Mouse (Mus musculus) central nervous system, embryonic 18 days (tissue): Measurements from ENCODE around the gene Pcgf1. TPM values are rescaled to one million over a fixed set of nuclear protein-coding genes. Genes with fewer than 3 reads are reported as not detected.

ENCODE experiments used
- polyA plus RNA-seq: library from polyadenylated mRNA; depleted of rRNA; stranded (reverse); fragments of >200 nt; gene quantifications from 2 replicates; pipeline ENCODE4 v1.2.3, GENCODE M21; 2012; rRNA removed

Pcgf1 gene
- 53.5 and 53.6 TPM in 2 replicates for polyA plus RNA-seq

GRCm38 (mm10) chr6:83077630-83078323, at the start of gene Pcgf1:
Gene Pcgf1 (plus strand): TSS chr6:83077869.

GRCm38 (mm10) chr6:83033249-83034185, 44.2 kb upstream of the Pcgf1 start, which contains the start of the genes Dok1 and Loxl3:
Gene Dok1 (minus strand): TSS chr6:83033471.
Gene Loxl3 (plus strand): TSS chr6:83034173.

DNA sequence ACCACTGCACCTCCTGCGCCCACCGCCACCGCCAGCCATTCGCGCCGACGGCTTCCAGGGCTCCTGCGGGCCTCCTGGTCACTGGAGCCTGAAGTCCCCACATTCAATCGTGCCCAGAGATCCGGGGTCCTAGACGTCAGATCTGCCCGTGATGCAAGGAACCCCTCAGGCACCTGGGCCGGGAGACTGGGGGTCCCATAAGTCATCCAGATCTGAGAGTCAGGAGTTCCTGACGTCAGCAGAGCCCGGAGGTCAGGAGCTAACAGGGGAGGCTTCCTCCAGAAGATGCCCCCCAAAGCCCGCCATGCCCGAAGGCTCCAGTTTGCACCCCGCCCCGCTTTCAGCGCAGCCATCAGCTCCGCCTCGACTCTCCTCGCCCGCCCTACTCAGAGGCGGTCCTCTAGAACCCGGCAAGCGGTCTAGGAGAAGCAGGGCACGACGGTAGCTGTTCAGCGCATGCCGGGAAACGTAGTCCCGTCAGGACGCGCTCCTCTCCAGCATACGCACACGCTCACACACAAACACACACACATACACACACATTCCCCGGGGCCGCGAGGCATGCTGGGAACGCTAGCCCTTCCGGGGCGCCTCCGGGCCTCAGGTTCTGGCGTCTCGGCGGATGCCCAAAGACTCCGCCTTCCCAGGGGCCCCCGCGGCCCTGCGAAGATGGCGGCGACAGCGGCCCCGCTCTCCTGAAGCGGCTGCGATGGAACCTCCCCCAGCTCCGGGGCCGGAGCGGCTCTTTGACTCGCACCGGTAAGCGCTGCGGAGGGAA, 23.4 kb upstream of the Pcgf1 start, which contains the start of gene Aup1:
TSS of gene Aup1 (plus strand) at position 448 of the 778 bp plus-strand sequence.

DNA sequence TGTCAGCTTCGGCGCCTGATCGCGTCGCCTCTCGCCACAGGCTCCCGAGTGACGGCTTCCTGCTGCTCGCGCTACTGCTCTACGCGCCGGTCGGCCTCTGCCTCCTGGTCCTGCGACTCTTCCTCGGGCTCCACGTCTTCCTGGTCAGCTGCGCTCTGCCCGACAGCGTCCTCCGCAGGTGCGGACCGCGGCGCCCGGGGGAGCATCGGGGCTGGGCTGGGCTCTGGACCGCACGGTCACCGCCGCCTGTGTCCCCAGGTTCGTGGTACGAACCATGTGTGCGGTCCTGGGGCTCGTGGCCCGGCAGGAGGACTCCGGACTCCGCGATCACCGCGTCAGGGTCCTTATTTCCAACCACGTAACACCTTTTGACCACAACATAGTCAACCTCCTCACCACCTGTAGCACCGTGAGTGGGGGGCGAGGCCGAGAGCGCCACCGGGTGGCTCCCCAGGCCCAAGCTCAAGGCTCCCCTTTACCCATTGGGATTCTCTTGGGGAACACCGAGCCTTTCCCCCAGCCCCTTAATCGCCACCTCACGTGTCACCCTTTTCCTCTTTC, 22.7 kb upstream of the Pcgf1 start, which contains the start of gene Htra2:
TSS of gene Htra2 (minus strand) at position 403 of the 561 bp plus-strand sequence.

DNA sequence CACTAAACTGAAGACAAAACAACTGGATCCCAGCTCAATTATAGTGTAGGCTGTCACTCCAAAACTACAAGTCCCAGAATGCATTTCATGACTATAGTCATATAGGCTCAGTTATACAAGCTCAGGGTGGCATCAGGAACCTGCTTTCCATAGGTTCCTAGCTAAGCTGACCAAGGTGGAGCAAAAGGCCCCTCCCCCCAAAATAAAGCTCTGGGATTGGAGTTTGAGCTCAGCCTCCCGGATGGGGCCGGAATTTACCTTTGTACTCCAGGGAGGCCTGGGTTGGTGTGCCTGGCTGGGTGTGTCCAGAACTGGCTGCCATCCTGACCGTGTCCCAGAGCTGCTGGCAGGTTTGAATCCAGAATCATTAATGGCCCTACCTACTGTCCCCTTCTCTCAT, 19.9 kb upstream of the Pcgf1 start, which contains the start of gene Dqx1:
TSS of gene Dqx1 (plus strand) at position 55 of the 400 bp plus-strand sequence.

GRCm38 (mm10) chr6:83070247-83070310, 7.6 kb upstream of the Pcgf1 start, which contains the start of gene Tlx2:
Gene Tlx2 (minus strand): TSS chr6:83070293.

GRCm38 (mm10) chr6:83086121-83087035, 8.7 kb downstream of the Pcgf1 start, which contains the start of gene Lbx2:
Gene Lbx2 (plus strand): TSS chr6:83086367.

GRCm38 (mm10) chr6:83101316-83101687, 23.6 kb downstream of the Pcgf1 start, which contains the start of the genes Ccdc142 and Gm42688:
Gene Ccdc142 (plus strand): TSS chr6:83101601.
Gene Gm42688 (plus strand): TSS chr6:83101617.

DNA sequence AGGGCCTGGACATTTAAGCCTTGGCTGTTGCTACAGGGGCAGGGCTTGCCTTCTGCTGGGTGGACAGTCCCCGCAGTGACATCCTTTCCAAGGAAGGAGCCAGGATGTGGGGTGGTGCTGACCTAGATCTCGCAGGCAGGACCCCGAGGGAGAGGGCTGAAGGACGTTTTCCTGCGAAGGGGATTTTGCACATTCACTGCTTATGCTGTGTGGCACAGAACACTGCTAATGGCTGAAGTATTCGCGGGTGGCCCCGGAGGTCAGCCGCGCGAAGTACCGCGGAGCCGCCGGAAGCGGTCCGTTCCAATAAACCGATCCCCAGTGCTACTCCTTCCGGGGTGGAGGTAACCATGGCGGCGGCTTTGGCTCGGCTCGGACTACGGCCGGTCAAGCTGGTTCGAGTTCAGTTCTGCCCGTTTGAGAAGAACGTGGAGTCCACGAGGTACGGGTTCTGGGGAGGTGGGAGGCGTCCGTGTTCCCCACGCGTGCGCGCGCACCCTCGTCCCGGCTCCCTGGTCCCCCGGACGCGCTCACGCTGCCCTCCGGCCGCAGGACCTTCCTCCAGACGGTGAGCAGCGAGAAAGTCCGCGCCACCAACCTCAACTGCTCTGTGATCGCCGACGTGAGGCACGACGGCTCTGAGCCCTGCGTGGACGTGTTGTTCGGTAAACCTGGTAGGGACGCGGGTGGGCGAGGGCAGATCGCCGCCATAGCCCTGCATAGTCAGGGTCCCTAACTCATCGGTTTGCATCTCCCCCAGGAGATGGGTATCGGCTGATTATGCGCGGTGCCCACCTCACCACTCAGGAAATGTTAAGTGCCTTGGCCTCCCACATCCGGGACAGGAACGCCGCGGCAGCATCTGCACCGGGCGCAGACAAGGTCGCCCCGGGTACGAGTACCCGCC, 31.3 kb downstream of the Pcgf1 start, which contains the start of gene Mrpl53:
TSS of gene Mrpl53 (plus strand) at position 279 of the 907 bp plus-strand sequence.

GRCm38 (mm10) chr6:83115011-83115671, 37.5 kb downstream of the Pcgf1 start, which contains the start of gene Mogs:
Gene Mogs (plus strand): TSS chr6:83115496.

DNA sequence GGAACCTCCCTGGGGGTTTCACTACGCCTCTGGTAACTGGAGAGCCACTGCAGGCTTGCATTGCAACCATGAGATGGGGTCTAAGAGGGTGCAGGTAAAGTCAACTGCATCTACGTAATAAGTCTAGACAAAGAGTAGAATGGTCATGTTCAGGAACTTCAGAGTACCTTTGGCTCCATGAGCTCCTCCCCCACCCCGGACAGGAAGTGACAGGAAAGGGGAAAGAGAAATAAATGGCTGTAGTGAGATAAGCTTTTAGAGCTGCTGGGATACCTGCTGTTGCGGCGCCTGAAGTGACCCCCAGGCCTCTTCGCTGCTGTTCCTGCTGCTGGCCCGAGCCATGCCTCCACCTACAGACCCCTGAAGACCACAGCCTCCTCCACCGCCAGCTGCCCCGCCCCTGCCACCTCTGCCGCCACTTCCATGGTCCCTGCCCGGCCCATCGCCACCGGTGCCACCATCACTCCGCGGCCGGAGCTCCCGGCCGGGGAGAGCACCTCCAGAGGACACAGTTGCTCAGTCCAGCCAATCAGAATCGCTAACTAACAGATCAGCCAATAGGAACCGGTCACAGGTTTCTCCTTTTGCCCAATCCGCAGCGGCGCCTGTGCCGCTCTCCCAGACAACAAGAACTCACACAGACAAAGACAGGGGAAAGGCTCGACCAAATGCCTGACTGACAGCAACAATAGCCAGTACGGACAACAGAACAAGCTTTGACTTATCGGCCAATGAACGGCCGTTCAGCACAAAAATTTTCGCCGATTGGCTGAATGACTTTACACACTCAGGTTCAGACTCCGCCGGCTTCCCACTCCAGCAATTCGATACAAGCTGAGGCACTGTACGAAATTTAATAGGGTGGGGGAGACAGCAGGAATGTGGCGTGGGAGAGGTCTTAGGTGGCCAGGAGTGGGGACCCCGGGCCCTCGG, 43.5 kb downstream of the Pcgf1 start, which contains the start of gene Wbp1:
TSS of gene Wbp1 (minus strand) at position 630 of the 933 bp plus-strand sequence.

GRCm38 (mm10) chr6:83125331-83125730, 47.7 kb downstream of the Pcgf1 start, which contains the start of gene Ino80b:
Gene Ino80b (minus strand): TSS chr6:83125431.

Other genes starting within 250 kb of the Pcgf1 start
- gene Sema4f, start 138.1 kb upstream of the Pcgf1 start, polyA plus RNA-seq = 30.8 and 31.4 TPM in 2 replicates
- 0.05 and 0.61 TPM in 2 replicates for gene M1ap, start 131.0 kb upstream of the Pcgf1 start, polyA plus RNA-seq
- 1.7 and 2.2 TPM in 2 replicates for gene Dok1, start 44.4 kb upstream of the Pcgf1 start, polyA plus RNA-seq
- 5.8 and 6.2 TPM in 2 replicates for gene Loxl3, start 43.7 kb upstream of the Pcgf1 start, polyA plus RNA-seq
- 260 and 270 TPM in 2 replicates for gene Aup1, start 23.3 kb upstream of the Pcgf1 start, polyA plus RNA-seq
- 86.0 and 91.4 TPM in 2 replicates for gene Htra2, start 22.6 kb upstream of the Pcgf1 start, polyA plus RNA-seq
- 0.70 and 0.74 TPM in 2 replicates for gene Dqx1, start 20.0 kb upstream of the Pcgf1 start, polyA plus RNA-seq
- 1.2 TPM in 1 of 2 replicates, not detected in the other for gene Tlx2, start 7.6 kb upstream of the Pcgf1 start, polyA plus RNA-seq
- gene Lbx2, start 8.5 kb downstream of the Pcgf1 start, polyA plus RNA-seq = 0.16 and 0.57 TPM in 2 replicates
- gene Ccdc142, start 23.7 kb downstream of the Pcgf1 start, polyA plus RNA-seq = 13.9 TPM in 2 replicates
- gene Gm42688, start 23.7 kb downstream of the Pcgf1 start, polyA plus RNA-seq = 13.6 and 13.9 TPM in 2 replicates
- gene Mrpl53, start 31.2 kb downstream of the Pcgf1 start, polyA plus RNA-seq = 103 and 111 TPM in 2 replicates
- gene Mogs, start 37.6 kb downstream of the Pcgf1 start, polyA plus RNA-seq = 45.7 and 48.5 TPM in 2 replicates
- 152 and 163 TPM in 2 replicates for gene Wbp1, start 43.7 kb downstream of the Pcgf1 start, polyA plus RNA-seq
- 37.3 and 39.4 TPM in 2 replicates for gene Ino80b, start 47.6 kb downstream of the Pcgf1 start, polyA plus RNA-seq
- gene Rtkn, start 57.6 kb downstream of the Pcgf1 start, polyA plus RNA-seq = 13.7 and 18.2 TPM in 2 replicates
- 25.6 and 26.5 TPM in 2 replicates for gene Wdr54, start 78.5 kb downstream of the Pcgf1 start, polyA plus RNA-seq
- gene 1700003E16Rik, start 78.5 kb downstream of the Pcgf1 start, polyA plus RNA-seq = 8.3 TPM in 2 replicates
- 230 and 248 TPM in 2 replicates for gene Dctn1, start 88.1 kb downstream of the Pcgf1 start, polyA plus RNA-seq
- 0.41 and 1.3 TPM in 2 replicates for gene Slc4a5, start 142.0 kb downstream of the Pcgf1 start, polyA plus RNA-seq
- 17.9 and 20.7 TPM in 2 replicates for gene Mthfd2, start 248.0 kb downstream of the Pcgf1 start, polyA plus RNA-seq
- 21.3 and 21.8 TPM in 2 replicates for gene Mob1a, start 248.1 kb downstream of the Pcgf1 start, polyA plus RNA-seq